Mouse (Mus musculus) MEL (cell line): ENCODE measurements at regions not wholly inside any gene's neighbourhood (a gene's known extent, or its start where the extent isn't known, plus 50 kb on each side); places are given as distances from the start of the nearest gene placed in this dataset.

Source experiments
- CTCF ChIP-seq, 3 experiments: IDR thresholded peaks in 2 of 3; conservative IDR thresholded peaks in 1 of 3; 2 replicates each; pipeline ENCODE4 v1.5.1; 2011 to 2012; ENCODE audit warnings: low read length in 3 of 3, low read depth in 2 of 3, mild to moderate bottlenecking in 2 of 3, improper control_type of control experiment in 1 of 3, inconsistent platforms in 1 of 3, mixed read lengths in 1 of 3, moderate library complexity in 1 of 3; ENCODE audit not compliant: control insufficient read depth in 1 of 3, insufficient read depth in 1 of 3, poor library complexity in 1 of 3, severe bottlenecking in 1 of 3
- EP300 ChIP-seq, 2 experiments: IDR thresholded peaks; 2 replicates each; pipeline ENCODE4 v1.6.1; 2011; ENCODE audit warnings: improper control_type of control experiment in 2 of 2, low read length in 2 of 2, low read depth in 1 of 2, mild to moderate bottlenecking in 1 of 2
- GATA1 ChIP-seq: IDR thresholded peaks from 2 replicates; pipeline ENCODE4 v1.6.1; 2011; ENCODE audit warnings: low read depth, low read length, improper control_type of control experiment
- HCFC1 ChIP-seq: IDR thresholded peaks from 2 replicates; pipeline ENCODE4 v1.6.1; 2012; ENCODE audit warnings: low read depth, mild to moderate bottlenecking, inconsistent platforms, low read length, improper control_type of control experiment, moderate library complexity
- KAT2A ChIP-seq: conservative IDR thresholded peaks from 2 replicates; pipeline ENCODE4 v1.6.1; 2012; ENCODE audit warnings: low read depth, low read length, improper control_type of control experiment, inconsistent platforms
- MXI1 ChIP-seq: IDR thresholded peaks from 2 replicates; pipeline ENCODE4 v1.6.1; 2011; ENCODE audit warnings: mild to moderate bottlenecking, low read depth, low read length, improper control_type of control experiment
- NRF1 ChIP-seq: IDR thresholded peaks from 2 replicates; pipeline ENCODE4 v1.6.1; 2014; ENCODE audit warnings: low read depth, mild to moderate bottlenecking, inconsistent platforms, low read length, improper control_type of control experiment, moderate library complexity; ENCODE audit not compliant: poor library complexity, insufficient read depth, severe bottlenecking
- POLR2A ChIP-seq, 2 experiments: IDR thresholded peaks; 2 replicates each; pipeline ENCODE4 v1.6.1; 2011 to 2012; ENCODE audit warnings: low read length in 2 of 2, mild to moderate bottlenecking in 2 of 2, control low read depth in 1 of 2, improper control_type of control experiment in 1 of 2, low read depth in 1 of 2, moderate library complexity in 1 of 2; ENCODE audit not compliant: control insufficient read depth in 1 of 2, insufficient read depth in 1 of 2, poor library complexity in 1 of 2
- RCOR1 ChIP-seq: IDR thresholded peaks from 2 replicates; pipeline ENCODE4 v1.6.1; 2012; ENCODE audit warnings: low read depth, mild to moderate bottlenecking, inconsistent platforms, low read length, improper control_type of control experiment
- TAL1 ChIP-seq: IDR thresholded peaks from 2 replicates; pipeline ENCODE4 v1.6.1; 2012; ENCODE audit warnings: mild to moderate bottlenecking, inconsistent platforms, low read length, moderate library complexity, mixed read lengths

- TF ChIP-seq RCOR1 (no peak), HCFC1 (no peak), POLR2A (IDR thresholded peaks at IDR 0.05; ENCODE audit: control insufficient read depth in 1 of 2, insufficient read depth in 1 of 2, low read depth in 1 of 2, low read length in 2 of 2, poor library complexity in 1 of 2) (no peak), TAL1 (no peak), NRF1 (no peak), CTCF (IDR thresholded peaks at IDR 0.05 in 2 of 3, conservative IDR thresholded peaks at IDR 0.05 in 1 of 3; ENCODE audit: control insufficient read depth in 1 of 3, insufficient read depth in 1 of 3, low read depth in 2 of 3, low read length in 3 of 3, poor library complexity in 1 of 3, severe bottlenecking in 1 of 3) (no peak), MXI1 (no peak), EP300 (IDR thresholded peaks at IDR 0.05; ENCODE audit: low read depth in 1 of 2, low read length in 2 of 2) (no peak), GATA1 (no peak), KAT2A (no peak)
These were observed 89.3 kb upstream of the Ifne start for GRCm38 (mm10) chr4:88969134-88969841.
